Mouse (Mus musculus) small intestine, adult 2 months (tissue): ENCODE measurements around the gene Arhgap35.

ENCODE experiments used
- CTCF ChIP-seq: fragments of 200-500 bp; IDR thresholded peaks from 2 replicates; pipeline ENCODE4 v1.5.1; 2012; ENCODE audit warnings: low read depth, mild to moderate bottlenecking, control low read depth, inconsistent platforms, low read length, moderate library complexity, mixed read lengths; ENCODE audit not compliant: insufficient replicate concordance, insufficient read length; ENCODE audit errors: extremely low read depth
- POLR2A ChIP-seq: fragments of 200-500 bp; IDR thresholded peaks from 2 replicates; pipeline ENCODE4 v1.6.1; 2012; ENCODE audit warnings: low read depth, mild to moderate bottlenecking, control low read depth, inconsistent platforms, low read length, moderate library complexity

GRCm38 (mm10) chr7:16525448-16525847 is 89.3 kb downstream of the Arhgap35 start:
- no peak for TF ChIP-seq CTCF
- TF ChIP-seq POLR2A: no peak
